Mouse (Mus musculus) mouse embryonic stem cell (cell line): ENCODE results near the gene Map4k4.

ENCODE experiments used
- in situ Hi-C, 2 experiments: fragments of 300-500 bp; cut with MboI; formaldehyde crosslinking; loops; 1 replicate in 1 of 2; 3 replicates in 1 of 2; pipeline ENCODE4 v1.14.3; 2019 to 2020; ENCODE audit warnings: low sequenced_read_pairs in 2 of 2, low pct_unique_long_range_greater_than_20kb in 1 of 2, mixed read lengths in 1 of 2; ENCODE audit not compliant: unreplicated experiment in 1 of 2

The Map4k4 gene

GRCm38 (mm10) chr1:39895097-39895496, 5.6 kb upstream of the Map4k4 start:
- in situ Hi-C loops = no loop called here

GRCm38 (mm10) chr1:39895506-39895905, 5.2 kb upstream of the Map4k4 start:
- in situ Hi-C loops = no loop called here

DNA sequence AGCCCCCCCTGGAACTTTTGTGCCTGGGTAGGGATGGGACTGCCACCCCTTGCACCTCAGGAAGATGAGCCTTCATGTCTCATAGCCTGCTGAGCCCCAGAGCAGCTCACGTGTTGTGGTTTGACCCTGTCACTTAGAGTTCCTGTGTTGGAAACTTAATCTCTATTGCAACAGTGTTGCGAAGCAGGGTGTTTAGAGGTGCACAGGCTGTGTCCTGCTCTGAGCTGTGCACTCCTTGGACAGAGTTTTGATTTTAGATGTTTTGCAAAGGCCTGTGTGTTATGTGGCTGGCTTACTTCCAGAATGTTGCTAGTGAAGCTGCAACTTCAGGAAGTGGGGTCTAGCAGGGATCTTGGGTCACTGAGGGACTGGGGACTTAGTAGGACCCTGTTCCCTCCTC, 4.1 kb upstream of the Map4k4 start:
- in situ Hi-C loops = no loop called here

DNA sequence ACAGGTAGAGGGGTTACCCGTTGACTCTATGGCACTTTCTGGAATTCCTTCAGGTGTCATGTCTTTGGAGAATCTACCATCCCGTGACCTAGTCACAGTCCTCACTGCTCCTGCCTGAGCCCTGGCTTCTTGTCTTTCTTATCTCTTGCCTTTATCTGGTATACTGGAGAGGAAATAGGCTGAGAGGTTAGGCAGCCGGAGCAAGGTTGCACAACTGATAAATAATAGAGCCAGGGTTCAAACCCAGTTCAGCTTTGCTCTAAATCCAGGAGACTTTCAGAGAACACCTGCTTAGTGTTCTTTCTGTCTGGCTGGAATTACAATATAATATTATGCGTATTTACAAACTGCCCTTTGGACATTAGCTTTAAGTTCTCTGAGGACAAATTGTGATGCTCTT, 2.0 kb upstream of the Map4k4 start:
- in situ Hi-C loops = no loop called here

- in situ Hi-C loops = no loop called here
These were observed 524 bp downstream of the Map4k4 start for GRCm38 (mm10) chr1:39901063-39901811.

DNA sequence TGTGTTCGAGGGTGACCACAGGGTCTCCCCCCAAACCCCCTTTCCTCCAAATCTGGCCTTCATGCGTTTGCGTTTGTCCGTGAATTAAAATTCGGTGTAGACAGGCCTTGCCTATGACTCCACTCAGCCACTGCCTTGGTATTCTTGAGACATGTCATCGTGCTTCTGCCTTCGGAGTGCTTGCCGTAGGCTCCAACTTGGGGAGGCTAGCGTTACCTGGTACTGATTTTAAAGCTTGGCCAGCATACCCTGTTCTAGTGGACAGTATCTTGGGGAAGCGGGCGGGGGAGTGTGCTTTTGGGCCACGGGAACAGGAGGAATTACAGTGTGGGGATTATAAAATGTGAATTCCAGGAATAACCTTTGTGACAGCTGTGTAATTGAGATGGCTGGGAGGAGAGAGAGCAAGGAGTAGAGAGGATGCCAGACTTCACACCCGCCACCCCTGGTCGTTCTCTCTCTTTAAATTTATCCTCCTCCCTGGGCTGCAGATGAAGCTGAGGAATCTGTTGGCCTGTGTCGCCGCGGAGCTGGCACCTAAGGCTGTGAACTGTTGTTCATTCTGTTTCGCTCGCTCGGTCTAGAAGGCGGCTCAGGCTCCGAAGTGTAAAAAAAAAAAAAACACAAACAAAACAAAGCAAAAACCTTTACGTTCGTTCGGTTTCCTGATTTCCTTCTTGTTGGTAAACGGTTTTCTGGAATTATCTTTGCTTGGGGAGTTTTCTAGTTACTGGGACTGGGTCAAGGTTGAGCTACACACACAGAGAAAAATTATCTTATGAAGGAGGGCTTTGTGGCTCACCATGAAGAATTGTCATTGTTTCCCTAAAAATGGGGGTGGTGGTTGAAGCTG, 1.4 kb downstream of the Map4k4 start:
- in situ Hi-C loops = no loop called here

- in situ Hi-C loops = no loop called here
These were observed 2.0 kb downstream of the Map4k4 start for GRCm38 (mm10) chr1:39902704-39903151.

GRCm38 (mm10) chr1:39904720-39905119, 4.0 kb downstream of the Map4k4 start:
- in situ Hi-C loops = no loop called here

- in situ Hi-C loops = no loop called here
These were observed 6.2 kb downstream of the Map4k4 start for GRCm38 (mm10) chr1:39906921-39907320.

- in situ Hi-C loops = no loop called here
These were observed 8.3 kb downstream of the Map4k4 start for GRCm38 (mm10) chr1:39908976-39909375.

DNA sequence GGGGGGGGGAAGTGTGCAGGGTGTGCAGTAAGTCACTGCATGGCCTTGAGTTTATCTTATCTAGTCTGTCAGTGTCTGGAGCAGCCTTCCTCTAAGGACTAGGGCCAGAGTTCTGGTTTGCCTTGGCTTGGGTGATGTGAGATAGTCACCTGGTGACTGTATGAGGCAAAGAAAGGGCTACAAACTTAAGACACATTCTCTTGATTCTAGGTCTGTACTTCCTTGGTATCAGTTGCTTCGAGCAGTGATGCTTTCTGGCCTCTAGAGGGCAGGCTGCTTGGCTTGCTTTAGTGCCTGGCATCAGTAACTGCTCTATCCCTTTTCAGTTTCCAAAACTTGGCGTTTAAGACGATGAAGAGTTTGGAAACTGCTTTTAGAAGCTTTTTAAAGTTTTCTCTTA, 10.7 kb downstream of the Map4k4 start:
- in situ Hi-C loops = no loop called here

DNA sequence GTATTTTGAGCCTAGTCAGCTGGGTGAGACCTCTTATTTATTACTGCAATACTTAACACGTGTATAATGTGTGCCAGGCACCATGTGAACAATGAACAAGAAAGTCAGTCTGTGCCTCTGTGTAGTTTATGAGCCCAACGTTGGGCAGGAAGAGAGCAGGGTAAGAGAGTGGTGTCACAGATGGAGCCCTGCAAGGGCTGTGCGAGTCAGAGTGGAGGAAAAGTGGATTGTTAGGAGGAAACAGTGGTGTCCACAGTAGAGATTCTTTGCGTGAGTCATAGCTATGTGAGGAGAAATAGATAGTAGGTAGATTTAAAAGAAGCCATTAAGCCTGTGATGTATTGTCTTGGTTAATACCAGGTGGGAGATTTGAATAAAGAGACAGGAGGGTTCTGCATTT, 12.5 kb downstream of the Map4k4 start:
- in situ Hi-C loops = no loop called here

DNA sequence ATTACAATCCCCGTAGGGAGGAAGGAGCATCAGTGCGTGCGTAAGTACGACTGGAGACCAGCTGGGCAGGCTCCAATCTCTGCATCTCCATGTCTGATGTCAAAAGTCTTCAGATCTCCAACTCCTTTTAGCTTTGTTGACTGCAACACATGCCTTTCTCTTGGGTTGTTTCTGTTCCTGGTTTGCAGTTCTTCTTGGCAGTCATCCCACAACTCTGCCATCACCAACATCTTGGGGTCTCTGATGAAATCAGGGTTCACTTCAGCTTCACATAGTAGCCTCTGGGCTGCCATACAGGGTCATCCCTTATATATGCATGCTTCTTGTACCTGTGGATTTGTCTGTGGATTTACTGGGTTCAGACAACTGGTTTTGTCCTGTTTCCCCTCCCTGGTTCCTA, 15.4 kb downstream of the Map4k4 start:
- in situ Hi-C loops = no loop called here

DNA sequence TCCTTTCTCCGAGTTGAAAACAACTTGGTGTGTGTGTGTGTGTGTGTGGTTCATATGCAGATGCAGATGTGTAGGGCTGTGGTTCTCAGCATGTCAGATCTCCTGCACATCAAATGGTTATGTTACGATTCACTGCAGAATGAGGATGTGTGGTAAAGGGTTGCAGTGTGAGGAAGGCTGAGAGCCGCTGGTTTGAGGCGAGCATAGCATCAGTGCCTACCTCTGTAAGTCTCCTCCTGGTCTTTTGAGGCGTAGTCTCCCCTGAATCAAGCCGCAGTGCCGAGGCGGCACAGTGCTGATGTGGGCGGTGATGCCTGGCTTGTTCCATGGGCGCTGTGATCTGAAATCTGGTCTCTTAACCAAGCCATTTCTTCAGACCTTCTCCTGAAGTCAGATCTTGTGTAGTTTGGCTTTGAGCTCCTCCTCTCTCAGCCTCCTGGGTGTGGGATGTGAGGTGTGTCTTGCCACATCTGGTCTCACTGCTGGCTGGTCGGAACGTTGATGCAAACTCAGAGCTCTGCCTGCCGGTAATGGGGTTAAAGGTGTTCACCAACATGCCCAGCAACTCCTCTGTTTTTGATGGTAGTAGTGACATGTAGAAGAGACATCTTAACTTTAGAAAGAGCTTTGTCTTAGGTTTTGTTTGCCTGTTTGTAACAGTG, 17.3 kb downstream of the Map4k4 start:
- in situ Hi-C loops = no loop called here

DNA sequence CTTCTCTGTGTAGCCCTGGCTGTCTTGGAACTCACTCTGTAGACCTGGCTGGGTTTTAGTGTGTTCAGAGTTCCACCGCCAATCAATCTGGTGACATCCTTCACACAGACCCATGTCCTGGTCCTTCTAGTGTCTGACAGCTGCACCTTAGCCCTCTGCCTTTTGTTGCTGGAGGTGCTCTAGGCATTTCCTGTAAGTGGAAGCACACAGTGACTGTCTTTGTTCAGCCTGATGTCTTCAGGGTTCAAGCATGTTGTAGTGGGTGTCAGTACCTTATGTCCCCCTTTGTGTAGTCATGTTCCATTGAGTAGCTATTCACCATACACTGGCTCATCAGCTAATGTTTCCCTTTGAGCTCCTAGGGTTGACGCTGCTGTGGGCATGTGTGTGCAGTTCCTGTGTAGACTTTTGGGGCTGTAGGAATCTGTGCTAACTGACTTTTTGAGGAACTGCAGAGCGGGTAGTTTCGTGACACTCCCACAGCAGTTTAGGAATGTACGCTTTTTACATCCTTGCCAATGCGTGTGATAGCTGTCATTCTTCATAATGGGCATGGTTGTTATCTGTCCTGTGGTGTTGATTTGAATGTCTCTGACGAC, 17.9 kb downstream of the Map4k4 start:
- in situ Hi-C loops = no loop called here

- in situ Hi-C loops = no loop called here
These were observed 19.9 kb downstream of the Map4k4 start for GRCm38 (mm10) chr1:39920616-39921015.

DNA sequence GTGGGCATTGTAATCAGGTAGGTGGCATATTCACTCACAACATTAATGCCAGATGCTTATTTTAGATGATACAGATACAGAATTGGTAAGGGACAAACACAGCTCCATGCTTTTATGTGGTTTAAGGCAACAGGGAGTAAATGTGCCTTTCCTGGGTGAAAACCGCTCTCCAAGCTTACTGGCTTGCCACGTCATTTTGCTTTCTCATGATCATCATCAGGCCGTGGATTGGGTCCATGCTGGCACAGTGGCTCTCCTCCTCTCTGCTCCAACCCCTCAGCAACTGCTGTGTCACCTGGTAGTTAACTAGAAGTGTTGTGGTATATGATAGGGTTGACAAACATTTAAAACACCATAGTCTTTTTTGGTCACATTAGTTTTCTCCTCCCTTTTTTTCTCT, 21.3 kb downstream of the Map4k4 start:
- in situ Hi-C loops = no loop called here

GRCm38 (mm10) chr1:39922714-39923113, 22.0 kb downstream of the Map4k4 start:
- in situ Hi-C loops = no loop called here
